Mouse (Mus musculus) forebrain, embryonic 13.5 days (tissue): Measurements from ENCODE around the gene Etnk2. TPM values are rescaled to one million over a fixed set of nuclear protein-coding genes. Genes with fewer than 3 reads are reported as not detected.
A peak's percentile ranks its signal among the peaks of the same experiment; 100 is the strongest.

Source experiments
- ATAC-seq: fragments of 200-750 bp; cut with Nextera tagmentation; 2 replicates; pipeline ENCODE4 v1.8.0; 2017
- H3K27ac ChIP-seq: fragments of 300-500 bp; sonication (generic); 2 replicates; pipeline ENCODE4 v1.5.1; 2015; ENCODE audit warnings: inconsistent platforms, mild to moderate bottlenecking, moderate library complexity
- H3K27me3 ChIP-seq: fragments of 300-500 bp; sonication (generic); 2 replicates; pipeline ENCODE4 v1.6.1; 2015; ENCODE audit warnings: mild to moderate bottlenecking, inconsistent platforms
- H3K36me3 ChIP-seq: fragments of 300-500 bp; sonication (generic); 2 replicates; pipeline ENCODE4 v1.6.1; 2015; ENCODE audit warnings: mild to moderate bottlenecking, inconsistent platforms; ENCODE audit not compliant: poor library complexity, severe bottlenecking
- H3K4me1 ChIP-seq: fragments of 300-500 bp; sonication (generic); 2 replicates; pipeline ENCODE4 v1.6.1; 2015; ENCODE audit warnings: inconsistent platforms
- H3K4me2 ChIP-seq: fragments of 300-500 bp; sonication (generic); 2 replicates; pipeline ENCODE4 v1.6.1; 2015; ENCODE audit warnings: inconsistent platforms, mild to moderate bottlenecking, moderate library complexity
- H3K4me3 ChIP-seq: fragments of 300-500 bp; sonication (generic); 2 replicates; pipeline ENCODE4 v1.5.1; 2015; ENCODE audit warnings: mild to moderate bottlenecking, inconsistent platforms
- H3K9ac ChIP-seq: fragments of 300-500 bp; sonication (generic); 2 replicates; pipeline ENCODE4 v1.6.1; 2015; ENCODE audit warnings: mild to moderate bottlenecking, inconsistent platforms
- H3K9me3 ChIP-seq: fragments of 300-500 bp; sonication (generic); replicated peaks from 2 replicates; pipeline ENCODE4 v1.6.1; 2016; ENCODE audit warnings: inconsistent platforms
- WGBS: fragments of 180-500 bp; shearing (Covaris S2); methylation state at CpG from one replicate; pipeline ENCODE4 v1.1.7; 2015; 5-methylcytosine and 5-hydroxymethylcytosine counted together
- polyA plus RNA-seq: library from polyadenylated mRNA; unstranded; fragments of >200 nt; fragmentation: Nextera tagmentation; extraction: Ambion mirVana; gene quantifications from 2 replicates; pipeline ENCODE4 v1.2.1, GENCODE M21; 2015

Gene Etnk2
- polyA plus RNA-seq, 1 experiment from 2014 or later, result 2.9 TPM

DNA sequence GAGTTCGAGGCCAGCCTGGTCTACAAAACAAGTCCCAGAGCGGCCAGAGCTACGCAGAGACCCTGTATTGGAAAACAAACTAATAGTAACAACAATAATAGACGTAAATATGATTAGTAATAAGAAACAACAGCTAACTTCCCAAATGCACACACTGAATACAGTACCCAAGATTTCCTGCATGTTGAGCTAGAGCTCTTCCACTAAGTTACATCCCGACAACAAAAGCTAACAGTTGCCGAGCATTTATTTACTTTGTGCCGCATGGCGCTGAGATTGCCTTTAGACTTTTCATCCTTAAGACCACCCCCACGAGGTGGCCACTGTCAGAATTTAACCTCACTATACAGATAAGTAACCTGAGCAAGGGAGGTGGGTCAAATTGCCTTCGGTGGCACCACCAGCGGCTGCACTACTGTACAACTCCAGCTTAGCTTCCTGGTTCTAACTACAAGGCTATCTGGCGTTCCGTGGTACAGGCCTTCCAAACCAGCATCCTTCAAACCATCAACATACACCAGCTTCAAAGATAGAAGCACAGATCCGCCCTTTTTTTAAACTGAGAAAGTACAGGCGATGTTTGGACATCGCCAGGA, 58.7 kb downstream of the Etnk2 start:
- H3K27me3 ChIP-seq, result no peaks in the 10 kb centered on the region
- WGBS, result 49% methylated on average over 16 of the region's 16 CpGs
- H3K4me3 ChIP-seq, result peak overlapping the region; percentile 77
- H3K36me3 ChIP-seq, result no peaks in the 10 kb centered on the region
- ATAC-seq, result no peak
- peak overlapping the region; percentile 83 for H3K9ac ChIP-seq
- peaks cover 38% of the 10 kb centered on the region for H3K4me1 ChIP-seq
- no peaks in the 10 kb centered on the region for H3K9me3 ChIP-seq
- H3K27ac ChIP-seq, result no peak overlapping the region
- H3K4me2 ChIP-seq, result peak overlapping the region; percentile 100

DNA sequence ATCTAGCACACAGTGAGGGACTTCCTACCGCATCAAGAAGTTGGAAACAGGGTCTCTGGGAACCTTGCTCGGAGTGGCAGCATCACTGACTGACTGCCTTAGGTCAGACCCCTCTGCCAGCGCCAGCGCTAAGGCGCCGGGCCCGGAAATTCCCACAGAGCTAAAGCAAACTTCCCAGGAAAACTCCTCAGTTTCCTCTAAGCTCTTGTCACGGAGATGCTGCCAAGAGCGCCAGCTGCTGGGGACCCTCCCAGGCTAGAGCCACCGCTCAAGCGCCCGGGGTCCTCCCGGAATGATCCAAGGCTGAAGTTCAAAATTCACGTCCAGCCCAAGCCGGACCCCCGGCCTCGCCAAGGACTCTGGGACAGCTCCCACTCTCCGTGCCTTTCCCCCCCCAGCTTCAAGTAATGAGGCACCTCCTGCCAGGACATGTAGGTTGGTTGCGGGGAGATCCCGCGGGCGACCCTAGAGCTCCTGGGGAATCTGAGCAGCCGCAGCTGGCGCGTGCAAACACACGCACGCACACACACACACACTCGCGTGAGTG, 59.3 kb downstream of the Etnk2 start:
- peak overlapping the region; percentile 83 for H3K9ac ChIP-seq
- no peaks in the 10 kb centered on the region for H3K36me3 ChIP-seq
- no peak overlapping the region for H3K27ac ChIP-seq
- H3K4me2 ChIP-seq, result peak overlapping the region; percentile 100
- H3K9me3 ChIP-seq, result no peaks in the 10 kb centered on the region
- H3K27me3 ChIP-seq, result no peaks in the 10 kb centered on the region
- under 1% methylated on average over 29 of the region's 29 CpGs for WGBS
- H3K4me3 ChIP-seq, result peak overlapping the region; percentile 77
- H3K4me1 ChIP-seq, result peaks cover 37% of the 10 kb centered on the region
- peak; percentile 30 for ATAC-seq

DNA sequence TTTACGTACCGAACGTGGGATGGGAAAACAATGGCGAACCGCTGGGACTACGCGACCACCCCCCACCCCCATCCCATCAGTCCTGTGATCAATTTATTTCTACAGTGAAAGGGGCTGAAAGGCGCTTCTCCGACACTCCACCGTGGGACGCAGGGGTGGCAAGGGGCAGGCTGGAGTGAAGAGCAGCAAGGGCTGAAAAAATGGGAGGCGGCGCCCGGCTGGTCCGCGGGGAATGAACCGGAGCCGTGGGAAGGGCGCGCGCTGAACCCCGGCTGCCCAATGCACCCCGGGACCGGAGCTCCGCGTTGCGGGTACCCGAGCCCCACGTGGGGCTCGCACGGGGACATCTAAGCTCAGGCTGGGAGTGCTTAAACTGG, 59.8 kb downstream of the Etnk2 start:
- peak; percentile 41 for ATAC-seq
- peak overlapping the region; percentile 100 for H3K4me2 ChIP-seq
- no peaks in the 10 kb centered on the region for H3K36me3 ChIP-seq
- no peak overlapping the region for H3K27ac ChIP-seq
- peak overlapping the region; percentile 77 for H3K4me3 ChIP-seq
- peaks cover 32% of the 10 kb centered on the region for H3K4me1 ChIP-seq
- H3K9ac ChIP-seq, result peak overlapping the region; percentile 83
- whole genome bisulfite sequencing, result under 1% methylated on average over 31 of the region's 31 CpGs
- no peaks in the 10 kb centered on the region for H3K27me3 ChIP-seq
- H3K9me3 ChIP-seq, result no peaks in the 10 kb centered on the region

DNA sequence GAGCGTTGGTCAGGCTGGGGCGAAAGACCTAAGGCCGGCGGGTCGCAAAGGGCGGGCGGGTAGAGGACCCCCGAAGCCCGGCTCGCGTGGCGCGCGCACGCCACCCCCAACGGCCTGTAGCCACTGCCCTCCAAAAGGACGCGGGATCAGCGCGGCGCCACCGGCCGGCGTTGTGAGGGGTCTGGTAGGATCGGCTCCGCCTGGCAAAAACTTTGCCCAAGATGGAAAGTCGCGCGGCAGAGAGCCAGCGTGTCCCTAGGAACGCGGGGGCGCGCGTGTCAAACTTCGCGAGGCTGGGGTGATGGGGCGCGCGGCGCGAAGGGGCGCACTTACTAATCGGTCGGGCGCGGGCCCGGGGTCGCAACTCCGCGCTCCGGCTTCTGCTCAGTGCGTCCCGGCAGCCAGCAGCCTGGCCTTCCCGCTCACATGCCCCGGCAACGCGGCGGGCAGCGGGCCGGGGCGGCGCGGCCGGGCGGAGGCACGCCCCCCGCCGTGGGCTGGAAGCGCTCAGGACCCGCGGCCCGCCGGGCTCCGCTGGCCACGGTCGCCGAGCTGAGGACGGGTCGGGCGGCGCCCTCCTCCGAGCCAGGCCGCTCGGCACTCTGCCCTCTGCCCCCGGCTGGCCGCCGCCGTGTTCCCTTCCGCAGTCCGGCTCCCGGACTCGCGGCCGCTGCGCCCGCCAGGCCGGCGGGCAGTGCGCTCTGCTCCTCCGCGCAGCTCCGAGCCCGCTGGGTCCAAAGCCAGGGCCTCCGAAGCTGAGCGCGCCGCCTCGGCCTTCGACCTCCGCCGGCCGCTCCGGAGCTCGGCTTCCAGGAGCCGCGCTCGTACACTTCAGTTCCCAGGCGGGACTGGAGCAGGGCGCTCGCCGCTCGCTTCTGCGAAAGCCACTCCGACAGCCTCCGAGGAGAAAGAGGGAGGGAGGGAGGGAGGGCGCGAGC, 60.4 kb downstream of the Etnk2 start, which contains the start of gene Sox13:
Sox13 (minus strand) TSS at position 835 of the 938 bp plus-strand sequence.
- peak within 1 kb of the TSS; percentile 89 for H3K27ac ChIP-seq
- peak within 1 kb of the TSS; percentile 100 for H3K4me2 ChIP-seq
- no peaks in the 10 kb centered on the region for H3K36me3 ChIP-seq
- H3K9me3 ChIP-seq, result no peaks in the 10 kb centered on the region
- WGBS, result under 1% methylated on average over 102 of the region's 128 CpGs
- peak; percentile 75 for ATAC-seq
- peaks cover 26% of the 10 kb centered on the region for H3K4me1 ChIP-seq
- H3K4me3 ChIP-seq, result peak within 1 kb of the TSS; percentile 77
- peak within 1 kb of the TSS; percentile 83 for H3K9ac ChIP-seq
- H3K27me3 ChIP-seq, result no peaks in the 10 kb centered on the region

DNA sequence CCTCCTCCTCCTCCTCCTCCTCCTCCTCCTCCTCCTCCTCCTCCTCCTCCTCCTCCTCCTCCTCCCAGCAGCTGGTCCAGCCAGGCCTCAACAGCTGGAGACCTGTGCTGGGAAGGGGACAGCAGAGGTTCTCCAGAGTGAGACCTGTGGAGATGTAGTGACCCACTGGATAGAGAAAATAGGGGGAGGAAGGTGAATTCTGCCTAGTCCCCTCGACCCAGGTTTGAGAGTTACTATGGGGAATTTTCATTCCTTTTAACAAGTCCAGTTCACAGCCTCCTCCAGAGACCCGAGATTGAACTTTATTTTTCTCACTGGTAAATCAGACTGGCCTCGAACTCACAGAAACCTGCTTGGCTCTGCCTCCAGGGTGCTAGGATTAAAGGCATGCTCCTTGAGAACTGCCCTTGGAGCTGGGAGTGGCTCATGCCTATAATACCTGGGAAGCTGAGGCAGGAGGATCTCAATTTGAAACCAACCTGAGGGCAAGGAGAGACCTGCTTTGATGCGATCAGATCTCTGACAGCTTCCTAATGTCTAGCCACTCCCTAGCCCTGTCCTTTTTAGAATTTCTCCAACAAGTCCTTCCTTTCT, 61.3 kb downstream of the Etnk2 start:
- Histone ChIP-seq H3K4me3 (peak overlapping the region; percentile 77), H3K36me3 (no peaks in the 10 kb centered on the region), H3K9me3 (peaks cover 5% of the 10 kb centered on the region; the same call in 1 of the 2 replicates), H3K9ac (no peak overlapping the region), H3K27ac (no peak overlapping the region), H3K4me2 (peak overlapping the region; percentile 100), H3K4me1 (peaks cover 21% of the 10 kb centered on the region), H3K27me3 (no peaks in the 10 kb centered on the region)
- WGBS, result 61% methylated on average over 4 of the region's 4 CpGs
- no peak for ATAC-seq

Other genes starting within 250 kb of the Etnk2 start
- gene Ppp1r15b, start 232.4 kb upstream of the Etnk2 start, polyA plus RNA-seq, result 34.8 and 38.6 TPM in 2 replicates
- 13.5 and 14.9 TPM in 2 replicates for gene Plekha6, start 199.4 kb upstream of the Etnk2 start, polyA plus RNA-seq
- not detected in 2 replicates for gene Golt1a, start 53.8 kb upstream of the Etnk2 start, polyA plus RNA-seq
- gene Kiss1, start 41.7 kb upstream of the Etnk2 start, polyA plus RNA-seq, result not detected in 2 replicates
- not detected in 2 replicates for gene Ren1, start 13.1 kb upstream of the Etnk2 start, polyA plus RNA-seq
- 5.8 and 6.8 TPM in 2 replicates for gene Sox13, start 60.8 kb downstream of the Etnk2 start, polyA plus RNA-seq
- gene Snrpe, start 246.7 kb downstream of the Etnk2 start, polyA plus RNA-seq, result 820 and 913 TPM in 2 replicates